Mouse (Mus musculus) left cerebral cortex, adult 9 months (tissue): ENCODE data around the gene Bicral.

Source experiments
- DNase-seq, 2 experiments: peaks; one replicate each; pipeline ENCODE4 v3.0.0; 2022; ENCODE audit warnings: low spot score in 2 of 2

Bicral gene

DNA sequence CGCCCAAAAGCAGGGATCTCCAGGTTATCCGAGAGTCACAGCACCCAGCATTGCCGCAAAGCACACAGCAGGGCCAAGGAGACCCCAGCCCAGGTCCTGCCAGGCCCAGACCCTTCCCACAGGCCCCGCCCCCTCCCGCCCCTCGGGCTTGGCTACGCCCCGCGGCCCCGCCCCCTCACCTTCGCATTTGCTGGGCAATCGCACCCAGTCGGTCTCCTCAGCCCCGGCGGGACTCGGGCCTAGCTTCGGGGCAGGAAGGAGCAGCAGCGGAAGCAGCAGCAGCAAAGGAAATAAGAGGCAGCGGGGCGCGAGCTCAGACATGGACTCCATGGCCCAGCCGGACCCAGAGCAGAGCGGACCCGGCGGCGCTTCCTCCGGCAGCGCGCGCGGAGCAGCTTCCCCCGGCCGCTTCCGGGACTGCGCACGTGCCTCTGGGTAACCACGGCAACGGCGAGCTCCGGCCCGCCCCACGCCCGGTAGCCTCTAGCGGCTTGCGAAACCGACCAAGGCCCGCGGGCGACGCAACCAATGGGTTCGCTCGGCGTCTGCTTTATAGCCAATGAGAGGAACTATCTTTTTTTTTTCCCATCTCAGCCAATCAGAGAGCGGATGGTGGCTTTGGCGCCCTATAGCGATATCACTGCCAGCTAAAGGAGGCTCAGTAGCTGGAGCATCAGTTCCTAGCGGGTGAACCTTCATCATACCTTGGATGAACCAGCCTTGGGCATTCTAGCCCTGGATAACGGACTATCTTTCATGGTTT lies 106.3 kb downstream of the Bicral start, which contains the start of gene Cnpy3:
TSS of gene Cnpy3 (minus strand) at position 421 of the 763 bp plus-strand sequence.
- DNase-seq: peak; percentile 95 to 98

DNA sequence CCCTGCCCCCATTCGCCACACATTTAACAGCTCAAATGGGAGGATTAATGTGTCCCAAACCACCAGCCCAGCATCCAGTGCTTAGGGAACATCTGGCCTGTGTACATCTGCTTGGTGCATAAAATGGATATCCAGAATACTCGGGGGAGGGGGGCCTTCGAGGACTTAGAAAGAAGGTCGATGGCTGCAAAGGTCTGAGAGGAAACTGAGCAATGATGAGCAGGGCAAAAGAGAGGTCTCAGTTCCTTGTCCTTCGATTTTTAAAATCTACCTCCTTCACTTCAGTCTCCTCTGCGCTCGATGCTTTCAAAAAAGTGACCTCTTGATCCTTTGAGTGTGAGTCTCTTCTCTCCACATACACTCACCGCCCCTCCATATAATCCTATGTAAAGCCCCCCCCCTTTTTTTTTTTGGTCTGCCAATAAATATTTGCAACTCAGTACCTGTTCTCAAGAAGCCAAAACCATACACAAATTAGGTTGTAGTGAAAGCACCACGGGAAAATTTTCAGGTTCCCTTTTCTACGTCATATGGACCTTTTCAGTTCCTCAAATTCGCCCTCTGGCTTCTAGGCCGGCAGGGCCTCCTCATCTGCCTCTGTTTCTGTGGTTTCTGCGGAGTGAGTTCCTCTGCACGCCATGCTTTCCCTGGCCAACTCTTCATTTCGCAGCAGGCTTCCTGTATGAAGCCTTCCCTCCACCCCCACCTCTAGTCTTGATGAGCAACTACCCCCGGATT lies 107.1 kb downstream of the Bicral start:
- peak; percentile 46 to 74 for DNase-seq

DNA sequence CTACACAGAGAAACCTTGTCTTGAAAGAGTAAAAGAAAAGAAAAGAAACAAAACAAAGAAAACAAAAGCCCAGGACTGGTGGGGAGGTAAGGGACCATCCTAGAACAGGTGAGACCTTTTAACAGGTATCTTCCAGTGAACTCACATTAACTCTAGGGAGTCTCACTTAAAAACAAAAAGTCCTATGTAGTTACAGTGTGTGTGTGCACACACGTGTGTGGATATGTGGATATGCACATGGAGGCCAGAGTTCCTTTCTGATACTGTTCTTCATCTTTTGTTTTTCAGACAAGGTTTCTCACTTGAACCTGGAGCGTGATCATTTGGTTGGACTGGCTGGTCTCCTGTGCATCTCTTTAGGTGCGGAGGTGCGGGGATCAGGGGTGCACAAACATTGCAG lies 107.7 kb downstream of the Bicral start:
- DNase-seq: no peak

DNA sequence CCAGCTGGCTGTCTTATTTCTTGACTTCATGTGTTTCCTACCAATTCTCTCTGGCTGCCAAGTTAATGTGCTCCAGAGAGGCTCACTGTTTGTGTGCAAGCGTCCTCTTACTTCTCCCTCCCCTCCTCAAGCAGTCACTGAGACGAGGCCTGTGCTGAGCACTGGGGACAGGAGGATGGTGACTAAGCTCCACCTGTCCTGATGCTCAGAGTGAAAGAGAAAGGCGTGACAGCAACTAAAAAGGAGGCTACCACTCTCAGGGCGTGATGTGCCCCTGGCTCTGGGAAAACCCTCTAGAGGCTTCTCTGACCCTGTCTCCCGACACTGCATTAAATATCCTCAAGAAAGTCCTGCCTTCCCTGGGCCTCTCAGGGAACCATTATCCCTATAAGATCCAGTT lies 109.0 kb downstream of the Bicral start:
- no peak for DNase-seq
